Mouse (Mus musculus) mouse trophoblast stem cell (cell line): ENCODE results near the gene Tap1.

Source experiments
- in situ Hi-C, 2 experiments: fragments of 300-500 bp; cut with MseI, MboI; formaldehyde crosslinking; loops; 2 replicates in 1 of 2; 3 replicates in 1 of 2; pipeline ENCODE4 v1.15.1; 2025

Tap1 gene

DNA sequence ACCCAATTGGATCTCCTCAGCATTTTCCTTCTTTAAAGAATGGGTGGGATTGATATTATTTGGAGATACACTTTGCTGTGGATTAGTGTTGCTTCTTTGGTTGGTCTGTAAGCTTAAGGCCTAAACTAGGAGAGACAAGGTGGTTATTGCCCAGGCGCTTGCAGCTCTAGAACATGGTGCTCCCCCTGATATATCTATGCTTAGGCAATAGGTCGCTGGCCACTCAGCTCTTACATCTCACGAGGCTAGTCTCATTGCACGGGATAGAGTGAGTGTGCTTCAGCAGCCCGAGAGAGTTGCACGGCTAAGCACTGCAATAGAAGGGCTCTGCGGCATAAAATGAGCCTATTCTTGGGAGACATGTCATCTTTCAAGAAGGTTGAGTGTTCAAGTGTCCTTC, 44.7 kb downstream of the Tap1 start:
- in situ Hi-C loops: loop anchor here in 1 of 2 experiments (10.0 kb wide), 1 partner anchor 157 kb away; no protein-coding TSS in a partner anchor

DNA sequence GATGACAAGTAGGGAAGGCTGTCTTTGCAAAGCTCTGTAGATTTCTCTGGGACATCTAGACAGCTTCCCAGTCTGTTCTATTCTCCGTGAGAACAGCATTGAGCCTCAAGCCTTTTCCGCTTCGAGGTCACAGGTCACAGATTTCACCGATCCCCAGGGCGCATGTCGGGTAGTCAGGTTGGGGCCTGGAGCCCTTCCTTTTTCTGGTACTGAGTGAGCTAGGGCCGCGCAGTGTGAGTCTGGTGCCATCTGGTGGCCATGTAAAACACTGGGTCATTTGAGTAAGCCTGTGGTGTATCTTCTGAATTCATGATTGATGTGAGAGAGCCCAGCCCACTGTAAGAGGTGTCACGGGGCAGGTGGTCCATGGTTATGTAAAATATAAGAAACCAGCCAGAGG, 47.6 kb downstream of the Tap1 start:
- in situ Hi-C loops: loop anchor here in 1 of 2 experiments (5.0 to 10.0 kb wide), 2 partner anchors 68 to 160 kb away; no protein-coding TSS in a partner anchor

DNA sequence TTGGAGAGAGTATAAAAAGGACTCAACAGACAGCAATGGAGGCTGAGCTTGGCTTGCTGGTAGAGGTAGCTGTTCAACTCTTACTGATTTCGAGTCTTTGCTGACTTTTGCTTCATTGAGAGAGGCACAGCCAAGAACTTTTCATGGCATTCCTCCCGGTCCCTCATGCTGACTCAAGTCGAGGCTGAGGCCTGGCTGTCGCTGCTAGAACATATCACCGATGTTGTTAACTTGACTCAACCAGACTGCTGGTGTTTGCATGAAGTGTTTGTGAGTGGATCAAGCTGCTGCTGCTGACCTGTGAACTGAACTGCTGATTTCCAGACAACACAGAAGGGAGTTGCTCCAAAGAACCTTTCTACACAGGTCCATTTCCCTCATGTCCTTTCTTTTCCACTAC, 49.3 kb downstream of the Tap1 start:
- in situ Hi-C loops: loop anchor here in 1 of 2 experiments (5.0 to 10.0 kb wide), 2 partner anchors 69 to 162 kb away; no protein-coding TSS in a partner anchor

DNA sequence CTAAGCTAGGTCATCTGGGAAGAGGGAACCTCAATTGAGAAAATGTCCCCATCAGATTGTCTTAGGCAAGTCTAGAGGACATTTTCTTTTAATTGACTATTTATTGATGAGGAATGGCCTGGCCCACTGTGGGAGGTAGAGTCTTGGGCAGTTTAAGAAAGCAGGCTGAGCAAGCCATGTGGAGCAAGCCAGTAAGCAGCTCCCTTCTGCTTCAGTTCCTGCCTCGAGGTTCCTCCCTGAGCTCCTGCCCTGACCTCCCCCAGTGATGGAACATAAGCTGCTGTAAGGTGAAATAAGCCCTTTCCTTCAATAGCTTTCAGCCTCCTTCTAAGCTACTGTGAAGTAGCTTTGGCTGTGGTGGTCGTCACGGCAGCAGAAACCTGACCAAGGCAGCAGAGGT, 50.4 kb downstream of the Tap1 start:
- in situ Hi-C loops: loop anchor here in 1 of 2 experiments (5.0 to 10.0 kb wide), 2 partner anchors 70 to 163 kb away; no protein-coding TSS in a partner anchor

DNA sequence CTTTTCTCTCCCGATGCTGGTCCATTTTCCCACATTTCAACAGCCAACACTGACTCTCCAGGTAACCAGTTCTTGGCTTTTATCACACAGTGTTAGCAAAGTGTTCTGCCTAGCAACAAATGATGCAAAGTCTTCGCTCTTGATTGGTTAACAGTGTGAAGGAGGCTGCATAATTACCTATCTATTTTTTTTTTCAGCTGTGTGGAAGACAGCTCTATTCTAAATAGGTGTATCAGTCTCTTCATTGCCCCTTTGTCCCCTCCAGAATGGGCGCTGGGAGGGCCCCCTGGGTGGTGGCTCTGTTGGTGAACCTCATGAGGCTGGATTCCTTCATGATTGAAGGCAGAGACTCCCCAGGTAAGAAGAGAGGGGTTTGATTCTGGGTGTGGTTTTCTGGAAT, 51.4 kb downstream of the Tap1 start, which contains the start of gene H2-Ob:
Gene H2-Ob (plus strand): TSS at position 198 of the 400 bp plus-strand sequence.
- in situ Hi-C loops: loop anchor here in 1 of 2 experiments (5.0 to 10.0 kb wide), 2 partner anchors 71 to 164 kb away; no protein-coding TSS in a partner anchor

DNA sequence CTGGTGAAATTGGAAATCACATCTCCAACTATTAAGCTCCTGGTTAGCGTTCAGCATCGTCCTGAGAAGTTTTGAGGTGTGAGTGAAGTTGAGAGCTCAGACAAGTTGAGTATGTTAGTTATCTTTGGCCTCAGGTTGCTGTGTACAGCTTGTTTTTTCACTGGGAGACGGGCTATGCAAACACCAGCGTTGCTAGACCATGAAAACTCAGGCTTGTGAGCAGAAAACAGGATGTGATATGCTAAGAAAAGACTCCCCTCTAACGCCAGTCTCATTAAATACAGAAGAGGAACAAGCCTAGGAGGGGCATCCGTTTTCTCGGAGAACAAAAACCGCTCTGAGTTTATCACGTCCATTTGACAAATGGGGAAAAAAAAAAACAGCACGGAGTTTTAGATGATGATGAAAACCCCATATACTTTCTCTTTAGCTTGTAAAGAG, 52.3 kb downstream of the Tap1 start:
- in situ Hi-C loops: loop anchor here (5.0 to 10.0 kb wide), 3 partner anchors 67 to 165 kb away; no protein-coding TSS in a partner anchor

DNA sequence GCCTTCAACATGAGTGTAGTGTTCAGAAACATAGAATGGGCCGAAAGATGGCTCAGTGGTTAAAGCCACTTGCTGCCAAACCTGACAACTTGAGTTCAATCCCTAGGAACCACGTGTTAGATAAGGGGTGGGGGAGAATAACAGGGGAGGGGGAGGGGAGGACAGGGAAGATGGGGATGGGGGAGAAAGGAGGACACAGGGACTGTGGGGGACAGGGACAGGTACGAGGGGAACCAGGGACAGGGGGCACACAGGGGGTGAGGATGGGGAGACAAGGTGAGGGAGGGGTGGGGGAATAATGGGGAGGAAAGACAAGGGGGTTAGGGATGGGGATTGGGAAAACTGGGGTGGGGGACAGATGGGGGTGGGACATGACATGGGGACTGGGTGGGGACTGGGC, 53.0 kb downstream of the Tap1 start:
- in situ Hi-C loops: loop anchor here in 1 of 2 experiments (5.0 kb wide), 1 partner anchor 68 kb away; no protein-coding TSS in a partner anchor

DNA sequence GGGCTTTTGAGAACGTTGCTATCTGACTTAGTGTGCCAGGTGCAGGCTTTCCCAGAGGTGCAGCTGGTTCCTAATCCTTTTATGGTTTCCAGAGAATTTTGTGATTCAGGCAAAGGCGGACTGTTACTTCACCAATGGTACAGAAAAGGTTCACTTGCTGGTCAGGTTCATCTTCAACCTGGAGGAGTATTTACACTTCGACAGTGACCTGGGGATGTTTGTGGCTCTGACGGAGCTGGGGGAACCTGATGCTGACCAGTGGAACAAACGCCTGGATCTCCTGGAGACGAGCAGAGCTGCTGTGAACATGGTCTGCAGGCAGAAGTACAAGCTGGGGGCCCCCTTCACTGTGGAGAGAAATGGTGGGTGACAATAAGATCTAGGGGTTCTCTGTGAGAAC, 53.6 kb downstream of the Tap1 start:
- in situ Hi-C loops: loop anchor here in 1 of 2 experiments (5.0 kb wide), 1 partner anchor 69 kb away; no protein-coding TSS in a partner anchor

DNA sequence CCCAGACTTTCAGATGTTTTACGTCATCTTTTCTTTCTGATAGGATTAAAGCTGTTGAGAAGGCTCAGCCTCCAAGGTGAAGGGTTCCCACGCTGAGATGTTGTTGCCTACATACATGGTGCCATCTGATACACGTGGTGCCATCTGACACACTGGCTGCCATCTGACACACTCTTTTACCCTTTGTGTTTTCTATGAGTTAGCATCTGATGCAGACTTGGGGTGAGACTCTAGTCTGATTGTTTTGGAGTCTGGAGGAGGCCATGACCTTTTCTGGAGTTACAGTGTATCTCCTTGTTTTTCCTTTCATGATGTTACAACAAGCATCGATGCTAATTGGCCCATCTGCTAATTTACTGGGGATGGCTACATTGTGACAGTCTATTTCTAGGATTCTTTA, 57.3 kb downstream of the Tap1 start:
- in situ Hi-C loops: loop anchor here (5.0 kb wide), 3 partner anchors 72 to 103 kb away; no protein-coding TSS in a partner anchor
